Mouse (Mus musculus) common myeloid progenitor, adult 5-6 weeks (primary cell): ENCODE measurements around the gene Gstm2. TPM values are rescaled to one million over a fixed set of nuclear protein-coding genes. Genes with fewer than 3 reads are reported as not detected.
"Not testable (repeated sequence)": the region's sequence is repeated elsewhere in the genome, so short reads cannot be mapped to it uniquely, and the experiment has no call there.

Experiments used
- ATAC-seq: replicated peaks from 2 replicates; pipeline ENCODE4 v1.8.0; 2016; ENCODE audit warnings: low read depth, mild to moderate bottlenecking, moderate TSS enrichment, inconsistent platforms; ENCODE audit not compliant: poor library complexity, severe bottlenecking
- total RNA-seq: library from RNA; stranded (forward); fragments of 200-1000, 187-1606 nt; gene quantifications from 2 replicates; pipeline ENCODE4 v1.2.3, GENCODE M21; 2017

Gstm2 gene
- total RNA-seq, 1 experiment from 2014 or later, result 2.1 TPM

GRCm38 (mm10) chr3:107999491-107999890, 13.2 kb upstream of the Gstm2 start:
- ATAC-seq, result no peak

GRCm38 (mm10) chr3:107998591-107998990, 12.3 kb upstream of the Gstm2 start:
- no peak for ATAC-seq

GRCm38 (mm10) chr3:107996576-107996975, 10.3 kb upstream of the Gstm2 start:
- ATAC-seq, result no peak

GRCm38 (mm10) chr3:107995974-107996373, 9.7 kb upstream of the Gstm2 start:
- not testable (repeated sequence) for ATAC-seq

- not testable (repeated sequence) for ATAC-seq
Observed at GRCm38 (mm10) chr3:107985141-107985540, 1.1 kb downstream of the Gstm2 start.

- ATAC-seq, result no peak
Observed at GRCm38 (mm10) chr3:107984471-107984870, 1.8 kb downstream of the Gstm2 start.

- ATAC-seq, result 0 out of 2 replicates have a peak, but pooled peaks have one; percentile 15
Observed at GRCm38 (mm10) chr3:107983771-107984170, 2.5 kb downstream of the Gstm2 start.

GRCm38 (mm10) chr3:107982726-107983125, 3.5 kb downstream of the Gstm2 start:
- no peak for ATAC-seq

- ATAC-seq, result no peak
Observed at GRCm38 (mm10) chr3:107981261-107981660, 5.0 kb downstream of the Gstm2 start.

- ATAC-seq, result no peak
Observed at GRCm38 (mm10) chr3:107977691-107978090, 8.6 kb downstream of the Gstm2 start.

GRCm38 (mm10) chr3:107974237-107974636, 12.0 kb downstream of the Gstm2 start:
- no peak for ATAC-seq

- no peak for ATAC-seq
Observed at GRCm38 (mm10) chr3:107972070-107972469, 14.2 kb downstream of the Gstm2 start.

GRCm38 (mm10) chr3:107971101-107971500, 15.2 kb downstream of the Gstm2 start:
- not testable (repeated sequence) for ATAC-seq

- ATAC-seq, result no peak
Observed at GRCm38 (mm10) chr3:107968724-107969395, 17.4 kb downstream of the Gstm2 start, which contains the start of gene Gstm3. Gene Gstm3, minus strand, starts transcription at chr3:107969283.

GRCm38 (mm10) chr3:107966631-107967030, 19.6 kb downstream of the Gstm2 start:
- ATAC-seq, result no peak

- no peak for ATAC-seq
Observed at GRCm38 (mm10) chr3:107965592-107965991, 20.7 kb downstream of the Gstm2 start.

- ATAC-seq, result peak; percentile 65
Observed at GRCm38 (mm10) chr3:107964656-107965308, 21.5 kb downstream of the Gstm2 start.

- peak; percentile 70 for ATAC-seq
Observed at GRCm38 (mm10) chr3:107964026-107964425, 22.2 kb downstream of the Gstm2 start.

GRCm38 (mm10) chr3:107955260-107955659, 31.0 kb downstream of the Gstm2 start:
- not testable (repeated sequence) for ATAC-seq

GRCm38 (mm10) chr3:107953906-107954305, 32.3 kb downstream of the Gstm2 start:
- no peak for ATAC-seq

GRCm38 (mm10) chr3:107953328-107953755, 32.9 kb downstream of the Gstm2 start:
- ATAC-seq, result peak; percentile 89
